Mouse (Mus musculus) testis, postnatal 10 days (tissue): ENCODE data around the gene Polr1d.
A peak's percentile ranks its signal among the peaks of the same experiment; 100 is the strongest.

ENCODE experiments used
- DNase-seq: peaks from one replicate; pipeline ENCODE4 v3.0.0; 2021; ENCODE audit warnings: low spot score

Polr1d gene

GRCm38 (mm10) chr5:147086816-147087215 lies 10.0 kb downstream of the Polr1d start:
- no peak for DNase-seq

- no peak for DNase-seq
Measured at GRCm38 (mm10) chr5:147089836-147090235, 13.0 kb downstream of the Polr1d start.

DNA sequence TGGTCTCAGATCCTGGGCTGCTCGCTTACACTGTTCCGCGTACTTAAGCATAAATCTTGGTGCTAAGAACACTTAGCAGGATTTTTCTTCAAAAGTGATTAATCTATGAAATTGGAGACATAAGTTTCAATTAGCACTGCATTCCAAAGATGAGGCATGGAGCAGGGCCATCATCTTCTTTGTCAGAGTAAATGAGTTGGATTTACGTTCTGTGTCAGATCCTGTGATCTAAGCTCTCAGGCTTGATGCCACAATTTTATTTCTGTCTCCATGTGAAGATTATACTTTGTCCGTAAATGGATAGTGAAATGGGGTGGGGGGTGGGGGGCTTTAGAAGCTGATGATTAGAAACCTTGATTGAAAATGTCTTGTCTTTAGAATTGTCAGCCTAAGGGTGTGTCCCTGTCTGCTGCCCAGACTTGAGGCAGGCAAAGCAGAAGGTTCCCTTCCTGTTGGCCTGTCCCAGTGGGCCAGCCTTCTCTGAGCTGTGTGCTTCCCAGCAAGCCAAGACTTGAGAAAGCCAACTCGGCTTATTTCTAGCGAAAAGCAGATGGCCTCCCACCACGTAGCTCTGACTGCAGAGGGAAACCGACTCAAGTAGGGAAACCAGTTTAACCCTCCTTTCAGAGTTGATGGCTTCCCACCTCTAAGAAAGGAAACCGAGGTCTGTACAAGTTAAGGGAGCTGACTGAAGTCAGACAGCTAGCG lies 13.6 kb downstream of the Polr1d start:
- DNase-seq, result no peak

- DNase-seq, result no peak
Measured at GRCm38 (mm10) chr5:147092448-147092847, 15.6 kb downstream of the Polr1d start.

DNA sequence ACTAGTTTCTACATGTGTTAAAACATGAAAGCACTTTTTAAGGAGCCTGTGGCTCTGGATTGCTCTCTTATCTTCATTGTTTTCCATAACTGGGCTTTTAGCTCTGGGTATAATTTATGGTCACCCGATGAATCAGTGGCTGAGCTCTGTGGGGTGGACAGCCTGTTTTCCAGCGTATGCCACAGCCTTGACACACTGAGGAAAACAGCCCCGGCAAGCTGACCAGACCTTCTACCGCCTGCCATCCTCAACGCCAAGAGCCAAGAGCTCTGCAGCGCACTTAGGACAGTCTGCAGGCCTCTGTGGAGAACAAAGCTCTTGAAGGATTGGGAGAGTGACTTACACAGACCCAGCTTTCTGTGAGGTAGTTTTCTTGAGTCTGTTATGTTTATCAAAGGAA lies 17.4 kb downstream of the Polr1d start:
- DNase-seq, result no peak

DNA sequence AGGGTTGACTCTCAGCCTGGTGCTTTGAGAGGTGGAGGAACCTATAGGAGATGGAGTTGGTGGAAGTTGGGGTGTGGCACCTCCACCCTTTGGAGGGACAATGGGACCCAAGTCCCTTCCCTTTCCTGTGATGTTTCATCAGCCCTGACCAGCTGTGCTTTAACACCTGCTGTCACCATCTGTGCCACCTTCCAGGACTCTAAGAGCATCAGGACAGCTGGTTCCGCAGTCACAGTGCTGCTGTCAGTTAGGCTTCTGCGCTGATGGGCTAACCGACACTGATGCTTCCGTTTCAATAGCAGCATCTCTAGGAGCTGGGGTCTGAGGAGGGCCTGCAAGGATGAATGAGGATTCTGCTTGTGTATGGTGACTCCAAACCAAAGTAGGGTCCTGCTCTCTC lies 19.7 kb downstream of the Polr1d start:
- DNase-seq, result no peak

DNA sequence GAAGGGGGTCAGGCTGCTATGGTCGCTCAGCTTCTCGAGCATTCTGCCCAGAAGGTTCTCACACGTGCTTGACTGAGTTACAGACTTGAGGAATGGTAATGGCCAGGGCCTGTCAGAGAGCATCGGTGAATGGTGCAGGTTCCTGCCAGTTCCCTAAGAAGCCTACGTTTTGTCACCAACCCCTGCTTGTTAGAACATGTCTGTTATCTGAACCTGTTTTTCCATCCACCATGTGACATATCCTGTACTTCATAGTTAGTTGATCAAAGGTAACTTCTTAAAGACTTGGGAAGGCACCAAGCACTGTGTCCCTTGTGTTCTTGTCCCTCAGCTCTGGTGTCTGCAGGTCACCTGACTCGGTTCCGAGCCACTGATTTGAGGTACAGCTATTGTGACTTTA lies 21.8 kb downstream of the Polr1d start:
- DNase-seq, result no peak

- DNase-seq, result no peak
Measured at GRCm38 (mm10) chr5:147100180-147100579, 23.3 kb downstream of the Polr1d start.

GRCm38 (mm10) chr5:147102295-147102694 lies 25.4 kb downstream of the Polr1d start:
- no peak for DNase-seq

GRCm38 (mm10) chr5:147107276-147107675 lies 30.4 kb downstream of the Polr1d start:
- DNase-seq, result no peak

DNA sequence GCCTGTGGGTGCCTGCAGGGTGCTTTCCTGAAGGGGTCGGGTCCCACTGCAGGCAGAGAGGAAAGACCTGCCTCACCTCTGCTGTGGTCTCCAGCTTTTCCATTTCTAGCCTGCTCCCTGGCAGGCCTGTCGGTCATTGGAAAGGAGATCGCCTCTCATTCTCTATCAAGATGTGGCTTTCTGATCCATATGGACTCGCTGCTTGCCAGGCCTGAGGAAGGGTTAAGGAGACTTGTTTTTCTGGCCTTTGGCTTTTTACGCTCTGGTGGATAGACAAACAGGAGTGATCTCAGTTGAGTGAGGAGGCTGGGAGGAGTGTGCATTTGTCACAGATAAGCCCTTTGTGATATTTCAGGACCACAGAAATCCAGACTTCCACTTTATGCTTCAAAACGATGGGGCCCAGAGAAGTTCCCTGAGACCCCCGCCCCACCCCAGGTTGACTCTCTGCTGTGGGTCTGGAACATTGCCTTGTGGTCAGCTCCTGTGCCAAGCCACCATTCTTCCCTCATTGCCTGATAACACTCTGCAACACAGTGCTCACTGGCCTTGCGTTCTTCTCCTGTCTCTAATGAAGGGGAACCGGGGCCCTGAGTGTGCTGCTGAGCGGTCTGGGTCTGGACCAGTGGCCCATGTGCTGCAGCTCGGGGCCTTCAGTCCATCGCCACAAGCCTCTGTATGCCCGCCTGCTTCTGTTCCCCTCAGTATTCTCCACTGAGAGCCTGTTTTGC lies 32.2 kb downstream of the Polr1d start:
- no peak for DNase-seq

DNA sequence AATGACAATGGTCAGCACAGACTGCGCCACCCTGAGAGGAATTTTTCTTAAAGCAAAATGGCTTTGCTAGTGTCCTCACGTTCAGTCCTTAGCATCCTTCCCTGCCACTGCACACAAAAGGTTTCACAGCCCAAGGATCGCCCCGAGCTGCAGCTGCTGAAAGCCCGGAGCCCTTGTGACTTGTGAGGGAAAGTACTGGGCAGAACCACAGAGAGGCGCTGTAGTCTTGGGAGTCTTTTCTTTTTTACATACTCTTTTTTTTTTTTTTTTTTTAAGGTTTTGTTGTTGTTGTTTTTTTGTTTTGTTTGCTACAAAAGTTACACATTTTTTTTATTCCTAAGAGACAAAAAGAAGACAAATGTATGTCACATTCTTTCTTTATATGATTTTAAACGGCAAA lies 37.9 kb downstream of the Polr1d start:
- DNase-seq, result peak; percentile 56

DNA sequence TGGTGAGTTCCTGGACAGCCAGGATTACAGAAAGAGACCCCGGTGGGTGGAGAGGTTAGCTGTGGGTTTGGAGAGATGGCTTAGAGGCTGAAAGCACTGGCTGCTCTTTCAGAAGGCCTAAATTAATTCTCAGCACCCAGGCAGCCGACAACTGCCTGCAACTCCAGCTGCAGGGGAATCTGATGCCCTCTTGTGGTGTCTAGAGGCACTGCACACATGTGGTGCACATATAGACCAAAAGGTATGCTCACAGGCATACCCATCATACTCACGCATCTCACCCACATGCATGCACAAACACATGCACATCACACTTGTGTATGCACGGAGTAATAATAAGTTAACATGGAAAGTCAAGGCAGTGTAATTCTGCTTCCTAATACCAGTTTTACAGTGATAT lies 38.8 kb downstream of the Polr1d start:
- no peak for DNase-seq

GRCm38 (mm10) chr5:147117027-147117426 lies 40.2 kb downstream of the Polr1d start:
- no peak for DNase-seq

DNA sequence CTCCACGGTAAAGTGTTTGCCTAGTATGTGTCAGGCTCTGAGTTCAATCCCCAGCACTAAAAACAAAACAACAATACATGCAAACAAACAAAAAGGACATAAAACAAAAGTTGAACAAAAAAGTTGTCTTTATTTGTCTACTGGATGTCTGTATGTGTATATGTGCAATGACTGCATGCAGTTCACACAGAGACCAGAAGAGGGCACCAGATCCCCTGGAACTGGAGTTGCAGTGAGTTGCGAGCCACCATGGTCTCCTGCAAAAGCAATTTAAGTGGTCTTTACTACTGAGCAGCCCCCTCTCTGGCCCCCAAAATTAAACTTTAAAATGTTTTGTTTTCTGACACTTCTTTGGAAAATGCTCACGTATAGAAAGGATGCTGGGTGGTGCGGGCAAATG lies 44.3 kb downstream of the Polr1d start:
- no peak for DNase-seq

DNA sequence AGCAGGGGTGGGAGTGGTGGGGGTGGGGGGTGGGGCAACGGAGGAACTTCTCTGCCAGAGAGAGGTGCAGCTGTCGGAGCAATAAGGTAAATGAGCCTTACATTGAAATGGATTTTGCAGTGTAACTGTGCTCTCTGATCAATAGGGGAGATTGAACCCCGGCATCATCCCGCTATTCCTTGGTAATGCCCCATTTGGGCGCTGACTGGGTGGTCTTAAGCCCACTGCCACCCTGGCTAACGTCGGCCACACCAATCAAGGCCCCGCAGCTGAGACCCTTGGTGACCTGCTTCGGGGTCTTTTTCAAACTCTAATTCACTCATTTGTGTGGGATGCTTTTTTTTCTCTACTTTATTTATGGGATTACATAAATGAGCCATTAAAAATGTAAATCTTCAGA lies 47.9 kb downstream of the Polr1d start:
- no peak for DNase-seq

- no peak for DNase-seq
Measured at GRCm38 (mm10) chr5:147125542-147126185, 48.8 kb downstream of the Polr1d start.

- no peak for DNase-seq
Measured at GRCm38 (mm10) chr5:147127860-147128259, 51.0 kb downstream of the Polr1d start.

- DNase-seq, result no peak
Measured at GRCm38 (mm10) chr5:147129484-147129883, 52.6 kb downstream of the Polr1d start.

DNA sequence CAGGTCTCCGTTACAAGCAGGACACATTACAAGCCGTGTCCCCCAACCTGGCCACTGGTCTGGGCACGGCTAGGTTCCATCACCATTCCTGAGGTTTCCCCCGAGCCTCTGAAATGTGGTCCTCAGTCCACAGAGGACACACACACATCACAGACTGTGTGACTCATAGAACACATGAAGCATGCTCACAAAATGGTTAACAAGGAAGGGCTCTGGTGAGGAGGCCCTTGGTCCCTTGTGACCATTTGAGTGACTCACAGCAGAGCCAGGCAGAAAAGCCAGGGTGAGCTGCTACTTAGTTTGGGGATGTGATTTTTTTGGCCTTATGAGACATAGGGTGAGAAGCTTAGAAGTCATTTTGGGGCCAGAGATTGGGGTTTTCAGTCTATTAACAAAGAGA lies 55.1 kb downstream of the Polr1d start:
- DNase-seq, result no peak

DNA sequence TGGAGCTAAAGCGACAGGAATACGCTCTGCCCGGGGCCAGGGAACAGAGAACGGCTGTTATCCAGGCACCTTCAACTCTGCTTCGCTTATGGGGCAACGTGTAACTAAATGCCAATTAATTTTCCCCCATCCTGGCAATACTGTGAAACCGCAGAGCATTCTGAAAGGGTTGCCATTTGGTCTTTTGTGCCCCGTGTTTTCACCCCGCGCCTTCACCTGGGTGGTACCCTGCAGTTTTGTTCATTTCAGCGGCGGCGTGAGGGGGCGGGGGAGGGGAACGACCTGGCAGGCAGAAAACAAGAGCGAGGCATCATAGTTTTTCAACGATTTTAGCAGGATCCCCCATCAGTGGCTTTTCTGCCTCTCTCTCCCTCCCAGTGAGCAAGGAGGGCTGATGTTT lies 56.8 kb downstream of the Polr1d start:
- no peak for DNase-seq

DNA sequence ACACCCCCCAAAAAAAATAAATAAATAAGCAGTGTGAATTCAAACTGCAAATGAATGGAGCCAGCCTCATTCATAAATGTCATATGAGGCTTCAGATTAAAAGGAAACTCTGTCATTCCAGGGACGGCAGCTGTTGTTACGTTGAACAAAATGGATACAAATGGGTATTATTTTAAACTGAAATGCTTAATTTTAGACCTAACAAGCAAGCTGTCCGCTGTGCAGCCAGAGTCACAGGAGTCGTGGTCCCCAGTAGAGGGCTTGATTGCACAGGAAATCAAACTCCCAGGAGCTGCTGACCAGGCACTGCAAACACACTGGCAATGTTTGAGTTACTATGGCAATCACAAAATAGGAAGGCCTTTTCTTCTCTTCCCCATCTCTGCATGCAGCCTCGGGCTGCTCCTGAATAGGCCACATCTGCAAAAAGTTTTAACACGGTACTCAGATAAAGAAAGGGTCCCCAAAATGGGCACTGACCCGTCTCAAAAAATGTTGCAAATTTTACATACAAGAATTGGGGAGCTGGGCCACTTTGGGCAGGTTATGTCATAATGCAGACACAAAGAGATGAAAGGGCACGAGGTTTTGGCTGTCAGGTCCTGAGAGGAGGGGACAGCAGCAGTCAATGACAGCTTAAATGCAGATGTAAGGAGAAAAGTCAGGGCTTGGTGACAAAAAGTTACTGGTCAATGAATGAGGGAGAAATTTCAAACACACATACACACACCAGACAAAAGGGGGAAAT lies 57.7 kb downstream of the Polr1d start:
- DNase-seq, result no peak

DNA sequence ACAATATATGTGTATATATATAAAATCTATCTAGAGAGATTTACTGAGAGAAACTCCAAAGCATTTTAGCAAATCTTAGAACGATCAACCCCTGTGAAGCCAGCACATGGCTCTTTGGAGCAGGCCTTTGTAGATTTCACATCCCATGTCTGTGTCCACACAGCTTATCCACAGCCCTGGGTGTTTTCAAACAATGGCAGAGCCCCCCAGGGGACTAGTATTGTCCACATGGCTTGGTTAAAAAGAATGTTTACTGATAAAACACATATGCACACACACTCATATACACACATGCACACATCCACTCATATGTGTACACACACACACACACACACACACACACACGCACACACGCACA lies 58.2 kb downstream of the Polr1d start:
- no peak for DNase-seq
